Mouse (Mus musculus) heart, postnatal 0 days (tissue): Measurements from ENCODE around the gene Rhoj. TPM values are rescaled to one million over a fixed set of nuclear protein-coding genes. Genes with fewer than 3 reads are reported as not detected.
A peak's percentile ranks its signal among the peaks of the same experiment; 100 is the strongest.

ENCODE experiments used
- ATAC-seq: fragments of 200-750 bp; cut with Nextera tagmentation; 2 replicates; pipeline ENCODE4 v1.8.0; 2017; ENCODE audit warnings: low read depth, moderate number of reproducible peaks, moderate library complexity; ENCODE audit not compliant: insufficient read depth
- DNase-seq: peaks from one replicate; pipeline ENCODE4 v3.0.0-alpha.2; 2016; ENCODE audit warnings: low spot score
- H3K27ac ChIP-seq: fragments of 300-500 bp; sonication (generic); 2 replicates; pipeline ENCODE4 v1.5.1; 2014; ENCODE audit warnings: low read depth, mild to moderate bottlenecking
- H3K27me3 ChIP-seq: fragments of 300-500 bp; sonication (generic); 2 replicates; pipeline ENCODE4 v1.6.1; 2014; ENCODE audit warnings: low read length, mixed read lengths; ENCODE audit not compliant: control insufficient read depth, insufficient read depth
- H3K36me3 ChIP-seq: fragments of 300-500 bp; sonication (generic); replicated peaks from 2 replicates; pipeline ENCODE4 v1.6.1; 2014; ENCODE audit warnings: low read length, mixed read lengths; ENCODE audit not compliant: control insufficient read depth, insufficient read depth
- H3K4me1 ChIP-seq: fragments of 300-500 bp; sonication (generic); 2 replicates; pipeline ENCODE4 v1.6.1; 2014; ENCODE audit warnings: antibody characterized with exemption; ENCODE audit not compliant: control insufficient read depth, insufficient read depth
- H3K4me2 ChIP-seq: fragments of 300-500 bp; sonication (generic); 2 replicates; pipeline ENCODE4 v1.6.1; 2014; ENCODE audit warnings: low read depth, mild to moderate bottlenecking, low read length, moderate library complexity
- H3K4me3 ChIP-seq: fragments of 300-500 bp; sonication (generic); 2 replicates; pipeline ENCODE4 v1.5.1; 2014; ENCODE audit warnings: low read depth, low read length
- H3K9ac ChIP-seq: fragments of 300-500 bp; sonication (generic); replicated peaks from 2 replicates; pipeline ENCODE4 v1.6.1; 2014; ENCODE audit warnings: low read depth, low read length, mixed read lengths
- H3K9me3 ChIP-seq: fragments of 300-500 bp; sonication (generic); replicated peaks from 2 replicates; pipeline ENCODE4 v1.6.1; 2016; ENCODE audit warnings: low read length; ENCODE audit not compliant: control insufficient read depth
- CTCF ChIP-seq: IDR thresholded peaks from 2 replicates; pipeline ENCODE4 v1.5.1; 2016; ENCODE audit warnings: antibody characterized with exemption, control low read depth, low read depth
- EP300 ChIP-seq: IDR thresholded peaks from 2 replicates; pipeline ENCODE4 v1.6.1; 2016; ENCODE audit warnings: antibody characterized with exemption, low read depth
- WGBS: fragments of 180-500 bp; shearing (Covaris S2); extraction: QIAGEN DNeasy Blood & Tissue Kit; methylation state at CpG from one replicate; pipeline ENCODE4 v1.1.7; 2014; 5-methylcytosine and 5-hydroxymethylcytosine counted together
- polyA plus RNA-seq: library from polyadenylated mRNA; unstranded; fragments of >200 nt; fragmentation: Nextera tagmentation; extraction: Ambion mirVana; gene quantifications from 2 replicates; pipeline ENCODE4 v1.2.1, GENCODE M21; 2015
- total RNA-seq: library from RNA; depleted of rRNA; stranded (reverse); fragments of >200 nt; gene quantifications from 2 replicates; pipeline ENCODE4 v1.2.3, GENCODE M21; 2014; ENCODE audit warnings: low replicate concordance; rRNA removed

Rhoj gene
- total and polyA plus RNA-seq, 2 experiments from 2014 or later = 42.9 to 107 TPM

GRCm38 (mm10) chr12:75446245-75446644 is 138.1 kb downstream of the Rhoj start:
- 74% methylated on average over 7 of the region's 7 CpGs for WGBS
- Histone ChIP-seq H3K4me3 (no peak overlapping the region), H3K9ac (no peak overlapping the region), H3K9me3 (no peaks in the 10 kb centered on the region), H3K27ac (no peak overlapping the region), H3K36me3 (peaks cover 7% of the 10 kb centered on the region; the same call in 1 of the 2 replicates), H3K4me2 (no peak overlapping the region), H3K27me3 (no peaks in the 10 kb centered on the region), H3K4me1 (peaks cover 4% of the 10 kb centered on the region; the same call in 1 of the 2 replicates)
- ATAC-seq (no peak), DNase-seq (no peak)
- TF ChIP-seq EP300 (no peak), CTCF (no peak)

- H3K4me1 ChIP-seq = peaks cover 2% of the 10 kb centered on the region; the same call in 1 of the 2 replicates
- H3K36me3 ChIP-seq = peaks cover 29% of the 10 kb centered on the region
- WGBS = 57% methylated on average over 5 of the region's 5 CpGs
- H3K4me2 ChIP-seq = no peak overlapping the region
- H3K9me3 ChIP-seq = no peaks in the 10 kb centered on the region
- H3K27me3 ChIP-seq = no peaks in the 10 kb centered on the region
- TF ChIP-seq CTCF (no peak), EP300 (no peak)
- H3K9ac ChIP-seq = no peak overlapping the region
- H3K4me3 ChIP-seq = no peak overlapping the region
- ATAC-seq (no peak), DNase-seq (no peak)
- 0 out of 2 replicates have a peak overlapping the region, but pooled peaks have one; percentile 7 for H3K27ac ChIP-seq
These were observed 140.8 kb downstream of the Rhoj start for GRCm38 (mm10) chr12:75448921-75449320.

- Histone ChIP-seq H3K27ac (0 out of 2 replicates have a peak overlapping the region, but pooled peaks have one; percentile 7), H3K9me3 (no peaks in the 10 kb centered on the region), H3K36me3 (peaks cover 29% of the 10 kb centered on the region), H3K4me1 (no peaks in the 10 kb centered on the region; the same call in 1 of the 2 replicates), H3K9ac (no peak overlapping the region), H3K4me3 (no peak overlapping the region), H3K27me3 (no peaks in the 10 kb centered on the region), H3K4me2 (no peak overlapping the region)
- TF ChIP-seq CTCF = peak; percentile 50
- no peak for TF ChIP-seq EP300
- WGBS = 60% methylated on average over 6 of the region's 6 CpGs
- no peak for ATAC-seq
- no peak for DNase-seq
These were observed 141.4 kb downstream of the Rhoj start for GRCm38 (mm10) chr12:75449475-75449966.

- H3K36me3 ChIP-seq = peaks cover 29% of the 10 kb centered on the region
- H3K4me1 ChIP-seq = no peaks in the 10 kb centered on the region
- DNase-seq = no peak
- H3K27me3 ChIP-seq = no peaks in the 10 kb centered on the region
- H3K9ac ChIP-seq = no peak overlapping the region
- H3K4me3 ChIP-seq = no peak overlapping the region
- no peaks in the 10 kb centered on the region for H3K9me3 ChIP-seq
- TF ChIP-seq EP300 (no peak), CTCF (no peak)
- no peak overlapping the region for H3K4me2 ChIP-seq
- no peak overlapping the region for H3K27ac ChIP-seq
- no peak for ATAC-seq
- 73% methylated on average over 14 of the region's 14 CpGs for WGBS
These were observed 141.9 kb downstream of the Rhoj start for GRCm38 (mm10) chr12:75450011-75450410.

GRCm38 (mm10) chr12:75450592-75450991 is 142.5 kb downstream of the Rhoj start:
- no peaks in the 10 kb centered on the region for H3K27me3 ChIP-seq
- H3K4me1 ChIP-seq = no peaks in the 10 kb centered on the region
- no peak overlapping the region for H3K4me2 ChIP-seq
- no peak overlapping the region for H3K4me3 ChIP-seq
- H3K9ac ChIP-seq = no peak overlapping the region
- ATAC-seq (no peak), DNase-seq (no peak)
- WGBS = 80% methylated on average over 8 of the region's 8 CpGs
- TF ChIP-seq CTCF (no peak), EP300 (no peak)
- H3K9me3 ChIP-seq = no peaks in the 10 kb centered on the region
- H3K36me3 ChIP-seq = peaks cover 29% of the 10 kb centered on the region
- no peak overlapping the region for H3K27ac ChIP-seq

Other genes with a start within 250 kb of the Rhoj start
- gene Kcnh5, start 131.0 kb upstream of the Rhoj start, total RNA-seq = not detected in 2 replicates
- gene Kcnh5, start 131.0 kb upstream of the Rhoj start, polyA plus RNA-seq = not detected in 2 replicates
- not detected in 2 replicates for gene Gphb5, start 108.5 kb downstream of the Rhoj start, total RNA-seq
- gene Gphb5, start 108.5 kb downstream of the Rhoj start, polyA plus RNA-seq = not detected in 2 replicates